Mouse (Mus musculus): Measurements from ENCODE around the gene Serpina1f. TPM values are rescaled to one million over a fixed set of nuclear protein-coding genes. Genes with fewer than 3 reads are reported as not detected.
"Not testable (repeated sequence)": the region's sequence is repeated elsewhere in the genome, so short reads cannot be mapped to it uniquely, and the experiment has no call there.

Gene Serpina1f
- polyA plus RNA-seq, 1 experiment: not detected

DNA sequence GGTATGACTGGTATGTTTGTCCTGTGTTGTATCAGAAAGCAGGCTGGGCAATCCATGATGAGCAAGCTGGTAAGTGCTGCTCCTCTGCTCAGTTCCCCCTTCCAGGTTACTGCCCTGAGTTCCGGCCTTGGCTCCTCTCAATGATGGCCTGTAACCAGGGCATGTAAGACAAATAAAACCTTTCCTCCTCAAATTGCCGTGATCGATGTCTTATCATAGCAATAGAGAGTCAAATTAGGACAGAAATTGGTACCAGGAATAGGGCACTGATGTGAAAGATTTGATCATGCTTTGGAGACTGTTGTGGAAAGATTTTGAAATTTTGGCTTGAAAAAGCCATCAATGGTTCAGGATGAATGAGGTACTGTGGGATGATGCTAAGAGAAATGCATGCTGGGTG lies 30.0 kb downstream of the Serpina1f start:
- DNase-seq (ENCODE audit: extremely low spot score in 1 of 2, low spot score in 1 of 2): no peak

DNA sequence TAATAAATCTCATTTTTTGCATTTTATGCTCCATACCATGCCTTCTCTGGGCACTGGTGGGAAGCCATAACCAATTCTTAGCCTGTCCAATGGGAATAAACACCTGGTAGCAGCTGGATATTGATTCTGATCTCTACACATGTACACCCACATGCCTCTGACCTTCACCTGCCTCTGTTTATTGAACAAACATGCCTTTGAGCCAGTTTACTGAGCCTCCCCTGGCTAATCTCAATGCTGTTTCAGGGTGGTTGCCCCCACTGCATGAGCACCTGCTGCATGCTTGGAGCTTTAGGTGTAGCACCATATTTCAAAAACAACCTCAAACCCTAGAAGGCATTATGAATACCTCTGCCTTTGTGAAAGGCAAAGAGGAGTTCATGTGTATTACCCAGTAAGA lies 33.3 kb downstream of the Serpina1f start:
- not testable (repeated sequence) for DNase-seq (ENCODE audit: extremely low spot score in 1 of 2, low spot score in 1 of 2)

- no peak for DNase-seq (ENCODE audit: extremely low spot score in 1 of 2, low spot score in 1 of 2)
These were observed 35.3 kb downstream of the Serpina1f start for GRCm38 (mm10) chr12:103660076-103660475.

- DNase-seq (ENCODE audit: extremely low spot score in 1 of 2, low spot score in 1 of 2): no peak
These were observed 36.2 kb downstream of the Serpina1f start for GRCm38 (mm10) chr12:103659171-103659570.

- no peak for DNase-seq (ENCODE audit: extremely low spot score in 1 of 2, low spot score in 1 of 2)
These were observed 37.3 kb downstream of the Serpina1f start for GRCm38 (mm10) chr12:103657991-103658390.

DNA sequence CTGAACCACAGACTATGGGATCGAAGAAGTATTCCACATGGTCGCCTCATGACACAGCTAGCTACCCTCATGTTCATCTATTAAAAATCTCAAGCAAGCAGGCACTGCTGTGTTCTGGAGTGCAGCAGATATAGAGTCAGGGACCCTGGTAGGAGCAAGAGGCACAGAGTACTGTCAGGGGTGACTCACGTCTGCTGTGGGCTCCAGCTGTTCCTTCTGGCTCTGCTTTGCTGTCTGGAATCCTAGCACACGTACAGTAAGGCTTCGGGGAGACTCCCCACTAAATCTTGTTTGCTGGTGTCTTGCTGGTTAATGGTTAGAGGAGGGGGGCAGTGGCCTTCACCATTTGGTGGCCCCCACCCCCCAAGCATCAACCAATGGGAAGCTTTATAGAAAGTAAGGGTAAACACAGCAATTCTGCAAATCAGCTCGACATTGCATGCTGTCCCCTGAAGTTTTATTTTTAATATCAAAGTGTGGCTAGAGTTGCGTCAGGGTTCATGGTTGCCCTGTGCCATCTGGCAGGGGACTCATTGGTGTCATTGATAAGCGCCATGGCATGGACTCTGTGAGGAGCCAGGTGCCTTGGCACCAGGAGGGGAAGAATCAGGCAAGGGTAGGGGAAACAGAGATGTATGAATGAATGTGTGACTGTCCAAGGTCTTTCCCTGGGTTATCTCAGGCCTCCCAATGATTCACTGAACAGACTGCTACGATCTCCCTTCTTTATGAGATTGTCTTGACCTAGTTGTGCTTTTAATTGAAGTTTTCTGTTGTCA lies 38.3 kb downstream of the Serpina1f start, which contains the start of gene Serpina6:
Gene Serpina6, minus strand, starts transcription at position 365 of the 779 bp plus-strand sequence.
- no peak for DNase-seq (ENCODE audit: extremely low spot score in 1 of 2, low spot score in 1 of 2)

DNA sequence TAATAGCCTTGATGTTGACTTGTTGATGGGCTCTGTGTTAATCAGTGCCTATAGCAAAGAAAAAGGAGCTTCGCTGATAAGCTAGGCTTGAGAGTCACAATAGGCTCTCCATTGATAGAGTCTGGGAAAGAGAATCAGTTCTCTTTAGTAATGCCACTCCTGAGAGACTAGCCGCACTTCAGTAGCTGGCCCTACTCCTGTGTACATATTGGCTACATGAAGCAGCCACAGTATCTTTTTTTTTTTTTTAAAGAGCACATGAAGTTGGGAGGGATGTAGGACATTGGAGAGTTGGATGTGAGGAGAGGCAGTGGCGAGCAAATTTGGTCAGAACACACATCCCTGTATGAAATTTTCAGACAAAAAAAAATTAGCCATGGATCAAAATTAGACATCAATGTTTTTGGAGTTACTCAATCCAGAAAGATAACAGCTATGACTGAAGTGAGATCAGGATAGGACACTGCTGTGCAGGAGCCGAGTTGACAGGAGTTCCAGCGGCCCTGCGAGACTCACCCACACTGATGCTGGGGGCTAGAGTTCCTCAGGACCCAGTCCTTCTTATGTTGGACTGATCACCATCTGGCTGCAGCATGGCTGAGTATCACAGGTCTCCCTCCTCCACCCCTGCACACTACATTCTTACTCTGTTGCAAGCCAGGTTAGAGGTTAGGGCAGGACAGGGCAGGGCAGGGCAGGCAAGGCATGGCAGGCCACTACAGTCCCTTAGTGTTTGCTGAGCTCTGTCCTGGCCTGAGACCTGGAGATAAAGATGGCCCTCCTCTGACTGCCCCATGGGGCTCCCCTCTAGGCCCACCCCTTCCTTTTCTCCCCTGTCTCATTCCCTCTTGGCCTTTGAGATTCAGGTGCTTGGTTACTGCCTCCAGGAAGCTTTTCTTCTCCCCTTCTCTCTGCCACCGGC lies 39.9 kb downstream of the Serpina1f start:
- no peak for DNase-seq (ENCODE audit: extremely low spot score in 1 of 2, low spot score in 1 of 2)

- no peak for DNase-seq (ENCODE audit: extremely low spot score in 1 of 2, low spot score in 1 of 2)
These were observed 41.5 kb downstream of the Serpina1f start for GRCm38 (mm10) chr12:103653836-103654235.

DNA sequence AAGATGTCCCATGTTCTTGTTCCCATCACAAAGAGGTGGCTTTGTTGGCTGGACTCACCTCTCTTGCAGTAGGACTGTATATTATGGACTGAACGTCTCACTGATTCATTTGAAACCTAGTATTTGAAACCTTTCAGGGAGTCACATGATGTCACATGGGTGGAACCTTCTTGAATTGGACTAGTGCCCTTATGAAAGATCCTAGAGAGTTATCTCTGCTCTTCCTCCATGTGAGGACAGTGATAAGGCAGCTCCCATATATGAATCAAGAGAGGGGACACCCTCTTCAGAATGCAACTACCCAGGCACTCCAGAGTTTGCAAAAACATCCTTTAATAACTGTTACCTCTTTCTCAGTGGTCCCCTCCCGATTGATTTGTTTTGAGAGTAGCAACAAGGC lies 49.0 kb downstream of the Serpina1f start:
- DNase-seq (ENCODE audit: extremely low spot score in 1 of 2, low spot score in 1 of 2): no peak

GRCm38 (mm10) chr12:103644601-103645000 lies 50.7 kb downstream of the Serpina1f start:
- no peak for DNase-seq (ENCODE audit: extremely low spot score in 1 of 2, low spot score in 1 of 2)

GRCm38 (mm10) chr12:103643818-103644217 lies 51.5 kb downstream of the Serpina1f start:
- DNase-seq (ENCODE audit: extremely low spot score in 1 of 2, low spot score in 1 of 2): no peak

DNA sequence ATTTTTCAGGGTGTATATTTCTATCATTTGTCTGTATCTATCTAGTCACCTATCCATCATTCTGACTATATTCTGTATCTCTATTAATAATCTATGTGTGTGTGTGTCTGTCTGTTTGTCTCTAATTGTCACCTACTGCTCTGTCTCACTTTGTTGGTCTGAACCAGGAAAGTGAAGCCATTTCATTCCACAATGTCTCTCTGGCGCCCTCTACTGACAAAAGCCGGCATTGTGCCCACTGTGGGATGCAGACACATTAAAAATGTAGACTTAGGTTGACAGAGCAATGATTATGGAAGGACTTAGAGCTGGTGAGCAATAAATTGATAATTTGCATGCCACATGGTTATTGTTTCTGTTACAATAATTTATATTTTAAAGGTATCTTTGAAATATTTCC lies 52.0 kb downstream of the Serpina1f start:
- peak; percentile 53 to 94 for DNase-seq (ENCODE audit: extremely low spot score in 1 of 2, low spot score in 1 of 2)

Other genes starting within 250 kb of the Serpina1f start
- gene Ifi27l2b, start 238.3 kb downstream of the Serpina1f start, polyA plus RNA-seq (2012; rRNA removed): not detected in 2 replicates
- gene Ppp4r4, start 163.2 kb downstream of the Serpina1f start, polyA plus RNA-seq (2012; rRNA removed): 20.8 and 23.5 TPM in 2 replicates
- 0.02 TPM in 1 of 2 replicates, not detected in the other for gene Serpina10, start 64.1 kb downstream of the Serpina1f start, polyA plus RNA-seq (2012; rRNA removed)
- not detected in 2 replicates for gene Serpina6, start 38.3 kb downstream of the Serpina1f start, polyA plus RNA-seq (2012; rRNA removed)
- gene Serpina16, start 19.4 kb downstream of the Serpina1f start, polyA plus RNA-seq (2012; rRNA removed): not detected in 2 replicates
- gene Serpina1d, start 78.1 kb upstream of the Serpina1f start, polyA plus RNA-seq (2012; rRNA removed): not detected in 2 replicates
- gene Serpina1b, start 134.8 kb upstream of the Serpina1f start, polyA plus RNA-seq (2012; rRNA removed): 0.08 TPM in 1 of 2 replicates, not detected in the other
- gene Serpina1a, start 168.0 kb upstream of the Serpina1f start, polyA plus RNA-seq (2012; rRNA removed): 0.08 TPM in 1 of 2 replicates, not detected in the other
- not detected in 2 replicates for gene Serpina1c, start 209.4 kb upstream of the Serpina1f start, polyA plus RNA-seq (2012; rRNA removed)